Mouse (Mus musculus): ENCODE measurements around the gene Tfb2m. TPM values are rescaled to one million over a fixed set of nuclear protein-coding genes. Genes with fewer than 3 reads are reported as not detected.

Gene Tfb2m
- polyA plus RNA-seq, 1 experiment from 2014 or later, result 25.0 TPM

DNA sequence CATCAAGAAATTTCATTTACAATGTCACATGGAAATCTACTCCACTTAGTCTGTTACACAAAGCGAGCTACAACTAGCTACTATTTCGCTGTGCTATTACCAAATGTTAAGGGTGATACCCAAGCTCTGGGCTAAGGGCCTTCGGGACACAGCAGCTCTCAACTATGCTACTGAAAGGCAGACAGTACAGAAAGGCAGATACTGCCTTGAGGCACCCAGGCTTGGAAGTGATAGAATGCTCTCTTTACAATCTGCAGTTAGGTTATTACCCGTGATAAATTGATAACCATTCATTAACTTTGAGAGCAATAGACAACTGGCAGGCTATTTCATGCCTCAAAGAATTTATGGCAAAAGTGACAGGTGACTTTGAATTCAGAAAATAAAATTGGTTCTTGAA, 65.2 kb downstream of the Tfb2m start:
- Histone ChIP-seq H3K4me1 (replicated peaks; ENCODE audit: control insufficient read depth, insufficient read depth, low read length) (0 out of 2 replicates have a peak, but pooled peaks cover 2% of the 10 kb centered on the region), H3K4me3 (ENCODE audit: low read depth, low read length) (no peak overlapping the region), H3K36me3 (ENCODE audit: control insufficient read depth, insufficient read depth, low read length) (no peaks in the 10 kb centered on the region), H3K4me2 (no peak overlapping the region), H3K9ac (ENCODE audit: low read depth, low read length) (no peak overlapping the region), H3K9me3 (ENCODE audit: control insufficient read depth, low read length) (no peaks in the 10 kb centered on the region), H3K27ac (ENCODE audit: low read depth, low read length) (no peak overlapping the region), H3K27me3 (replicated peaks; ENCODE audit: control insufficient read depth, insufficient read depth, low read length) (no peaks in the 10 kb centered on the region)
- no peak for DNase-seq (ENCODE audit: low spot score)
- no peak for ATAC-seq (replicated peaks; ENCODE audit: low FRiP score)
- 84% methylated on average over 4 of the region's 4 CpGs for WGBS

Other genes with a start within 250 kb of the Tfb2m start
- gene Smyd3, start 28.2 kb downstream of the Tfb2m start, polyA plus RNA-seq (2014; fragmentation: Nextera tagmentation; extraction: Ambion mirVana), result 14.0 and 17.3 TPM in 2 replicates
- 12.9 and 16.7 TPM in 2 replicates for gene Cnst, start 103 bp upstream of the Tfb2m start, polyA plus RNA-seq (2014; fragmentation: Nextera tagmentation; extraction: Ambion mirVana)
- 26.7 and 29.5 TPM in 2 replicates for gene Sccpdh, start 121.9 kb upstream of the Tfb2m start, polyA plus RNA-seq (2014; fragmentation: Nextera tagmentation; extraction: Ambion mirVana)
- not detected in 2 replicates for gene Kif28, start 199.0 kb upstream of the Tfb2m start, polyA plus RNA-seq (2014; fragmentation: Nextera tagmentation; extraction: Ambion mirVana)

Measured in liver, embryonic 11.5 days (tissue).